Mouse (Mus musculus): Measurements from ENCODE around the gene Cd52. TPM values are rescaled to one million over a fixed set of nuclear protein-coding genes. Genes with fewer than 3 reads are reported as not detected.

The Cd52 gene
- polyA plus RNA-seq, 1 experiment from 2014 or later: 19.3 TPM

DNA sequence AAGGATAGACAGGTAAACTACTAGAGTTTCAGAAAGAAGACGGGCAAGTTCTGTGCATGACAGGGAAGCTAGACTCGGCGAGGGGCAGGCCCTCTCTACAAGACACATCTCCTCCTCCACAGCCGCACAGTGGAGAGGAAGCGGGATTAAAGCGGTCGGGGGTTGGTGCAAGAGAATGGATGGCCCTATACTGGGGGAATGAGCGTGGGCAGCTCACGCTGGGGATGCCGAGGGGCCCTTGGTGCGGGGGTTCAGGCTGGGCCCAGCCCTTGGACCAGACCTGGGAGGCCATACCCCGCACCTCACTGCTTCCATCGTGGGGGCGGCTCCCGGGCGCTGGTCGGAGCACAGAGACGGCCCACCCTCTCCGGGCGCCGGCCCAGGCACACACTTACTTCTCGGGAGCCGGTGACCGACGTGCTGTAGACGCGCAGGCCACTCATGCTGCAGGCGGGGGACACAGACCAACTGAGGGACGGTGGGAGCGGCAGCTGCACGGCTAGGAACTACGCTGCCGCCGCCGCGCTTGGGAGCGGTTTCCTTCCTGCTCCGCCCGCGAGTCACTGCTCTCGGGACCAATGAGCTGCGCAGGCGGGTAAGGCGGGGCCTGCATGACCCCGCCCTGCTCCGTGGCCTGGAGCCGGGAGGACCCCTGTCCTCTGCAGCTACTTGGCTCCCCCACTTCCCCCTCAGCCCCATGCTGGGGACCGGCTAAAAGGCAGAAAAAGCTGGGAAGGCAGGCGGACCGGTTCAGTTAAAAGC is 33.5 kb upstream of the Cd52 start, which contains the start of gene Sh3bgrl3:
Sh3bgrl3 (minus strand) TSS at position 569 of the 762 bp plus-strand sequence.
- peaks cover 11% of the 10 kb centered on the region; the same call in 1 of the 2 replicates for H3K36me3 ChIP-seq (ENCODE audit: control insufficient read depth, insufficient read depth, low read length)
- DNase-seq (ENCODE audit: low spot score): peak; percentile 96

GRCm38 (mm10) chr4:134127793-134128192 is 32.9 kb upstream of the Cd52 start:
- WGBS: 48% methylated on average over 8 of the region's 8 CpGs
- H3K4me2 ChIP-seq (ENCODE audit: low read depth, low read length): peak overlapping the region; percentile 92
- no peaks in the 10 kb centered on the region for H3K27me3 ChIP-seq (replicated peaks; ENCODE audit: control insufficient read depth, insufficient read depth, low read length)
- peak overlapping the region; percentile 76 for H3K4me3 ChIP-seq (ENCODE audit: low read depth, low read length)
- no peaks in the 10 kb centered on the region for H3K9me3 ChIP-seq (ENCODE audit: control insufficient read depth, low read length)
- H3K4me1 ChIP-seq (ENCODE audit: control insufficient read depth, insufficient read depth, low read length): 0 out of 2 replicates have a peak, but pooled peaks cover 7% of the 10 kb centered on the region
- DNase-seq (ENCODE audit: low spot score) (no peak), ATAC-seq (ENCODE audit: low read depth) (no peak)
- H3K27ac ChIP-seq (replicated peaks; ENCODE audit: low read depth, low read length): peak overlapping the region; percentile 93; the same call in 1 of the 2 replicates
- H3K36me3 ChIP-seq (ENCODE audit: control insufficient read depth, insufficient read depth, low read length): peaks cover 11% of the 10 kb centered on the region; the same call in 1 of the 2 replicates
- H3K9ac ChIP-seq (ENCODE audit: low read depth, low read length): peak overlapping the region; percentile 83

More for the DNA sequence above, 33.5 kb upstream of the Cd52 start, which contains the start of gene Sh3bgrl3:
- H3K27me3 ChIP-seq (replicated peaks; ENCODE audit: control insufficient read depth, insufficient read depth, low read length): no peaks in the 10 kb centered on the region
- peak within 1 kb of the TSS; percentile 93 for H3K27ac ChIP-seq (replicated peaks; ENCODE audit: low read depth, low read length)
- H3K9ac ChIP-seq (ENCODE audit: low read depth, low read length): peak within 1 kb of the TSS; percentile 83
- H3K9me3 ChIP-seq (ENCODE audit: control insufficient read depth, low read length): no peaks in the 10 kb centered on the region
- peak within 1 kb of the TSS; percentile 92 for H3K4me2 ChIP-seq (ENCODE audit: low read depth, low read length)
- H3K4me1 ChIP-seq (ENCODE audit: control insufficient read depth, insufficient read depth, low read length): 0 out of 2 replicates have a peak, but pooled peaks cover 7% of the 10 kb centered on the region
- under 1% methylated on average over 26 of the region's 50 CpGs for WGBS
- H3K4me3 ChIP-seq (ENCODE audit: low read depth, low read length): peak within 1 kb of the TSS; percentile 76
- ATAC-seq (ENCODE audit: low read depth): peak; percentile 96

GRCm38 (mm10) chr4:134127121-134127455 is 32.2 kb upstream of the Cd52 start:
- H3K4me2 ChIP-seq (ENCODE audit: low read depth, low read length): peak overlapping the region; percentile 92
- no peaks in the 10 kb centered on the region for H3K9me3 ChIP-seq (ENCODE audit: control insufficient read depth, low read length)
- peaks cover 10% of the 10 kb centered on the region; the same call in 1 of the 2 replicates for H3K36me3 ChIP-seq (ENCODE audit: control insufficient read depth, insufficient read depth, low read length)
- H3K27ac ChIP-seq (replicated peaks; ENCODE audit: low read depth, low read length): no peak overlapping the region
- ATAC-seq (ENCODE audit: low read depth): no peak
- H3K4me1 ChIP-seq (ENCODE audit: control insufficient read depth, insufficient read depth, low read length): 0 out of 2 replicates have a peak, but pooled peaks cover 7% of the 10 kb centered on the region
- no peaks in the 10 kb centered on the region for H3K27me3 ChIP-seq (replicated peaks; ENCODE audit: control insufficient read depth, insufficient read depth, low read length)
- no peak for DNase-seq (ENCODE audit: low spot score)
- 74% methylated on average over 7 of the region's 7 CpGs for WGBS
- no peak overlapping the region for H3K4me3 ChIP-seq (ENCODE audit: low read depth, low read length)
- peak overlapping the region; percentile 43; the same call in 1 of the 2 replicates for H3K9ac ChIP-seq (ENCODE audit: low read depth, low read length)

- Histone ChIP-seq H3K27me3 (replicated peaks; ENCODE audit: control insufficient read depth, insufficient read depth, low read length) (no peaks in the 10 kb centered on the region), H3K9ac (ENCODE audit: low read depth, low read length) (no peak overlapping the region; the same call in 1 of the 2 replicates), H3K27ac (replicated peaks; ENCODE audit: low read depth, low read length) (no peak overlapping the region), H3K4me1 (ENCODE audit: control insufficient read depth, insufficient read depth, low read length) (0 out of 2 replicates have a peak, but pooled peaks cover 7% of the 10 kb centered on the region), H3K4me3 (ENCODE audit: low read depth, low read length) (no peak overlapping the region), H3K4me2 (ENCODE audit: low read depth, low read length) (peak overlapping the region; percentile 92; the same call in 1 of the 2 replicates), H3K36me3 (ENCODE audit: control insufficient read depth, insufficient read depth, low read length) (0 out of 2 replicates have a peak, but pooled peaks cover 6% of the 10 kb centered on the region), H3K9me3 (ENCODE audit: control insufficient read depth, low read length) (no peaks in the 10 kb centered on the region)
- DNase-seq (ENCODE audit: low spot score) (no peak), ATAC-seq (ENCODE audit: low read depth) (no peak)
- 87% methylated on average over 16 of the region's 21 CpGs for WGBS
Observed at GRCm38 (mm10) chr4:134126300-134127120, 31.6 kb upstream of the Cd52 start.

DNA sequence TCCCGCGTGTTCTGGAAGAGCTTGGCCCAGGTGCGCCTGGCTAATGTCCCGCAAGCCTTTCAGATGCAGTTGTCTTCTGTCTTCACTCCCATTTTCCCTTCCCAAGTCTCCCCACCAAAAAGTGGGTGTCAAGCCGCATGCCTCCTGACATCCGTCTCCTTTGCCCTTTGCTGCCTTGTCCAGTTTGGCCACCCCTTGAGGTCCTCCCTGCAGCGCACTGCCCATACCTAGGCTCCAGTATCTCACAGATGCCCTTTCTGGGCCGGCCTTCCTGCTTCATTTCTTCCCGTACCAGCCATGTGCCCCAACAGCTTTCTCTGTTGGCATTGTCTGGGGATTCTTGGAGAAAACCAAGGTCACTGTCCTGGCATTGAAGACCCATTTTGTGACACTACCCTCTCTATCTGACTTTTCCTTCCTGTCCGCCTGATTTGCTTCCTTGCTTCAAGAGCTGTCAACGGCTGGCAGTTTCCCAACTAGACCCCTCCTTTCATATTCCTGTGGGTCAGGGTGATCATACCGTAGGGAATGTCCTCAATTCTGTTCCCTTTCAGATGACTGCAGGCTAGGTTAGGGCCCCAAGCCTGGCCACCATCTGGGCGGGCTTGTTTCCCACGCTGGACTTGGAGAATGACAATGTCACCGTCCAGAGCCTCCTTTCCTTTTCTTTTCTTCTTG is 30.6 kb upstream of the Cd52 start:
- no peak overlapping the region for H3K4me2 ChIP-seq (ENCODE audit: low read depth, low read length)
- 88% methylated on average over 15 of the region's 15 CpGs for WGBS

GRCm38 (mm10) chr4:134123680-134124551 is 29.0 kb upstream of the Cd52 start:
- WGBS: 30% methylated on average over 17 of the region's 17 CpGs
- H3K4me2 ChIP-seq (ENCODE audit: low read depth, low read length): no peak overlapping the region

More for the DNA sequence above, 30.6 kb upstream of the Cd52 start:
- H3K4me1 ChIP-seq (ENCODE audit: control insufficient read depth, insufficient read depth, low read length): 0 out of 2 replicates have a peak, but pooled peaks cover 7% of the 10 kb centered on the region
- no peaks in the 10 kb centered on the region for H3K27me3 ChIP-seq (replicated peaks; ENCODE audit: control insufficient read depth, insufficient read depth, low read length)
- no peaks in the 10 kb centered on the region for H3K9me3 ChIP-seq (ENCODE audit: control insufficient read depth, low read length)
- no peak overlapping the region for H3K4me3 ChIP-seq (ENCODE audit: low read depth, low read length)
- H3K27ac ChIP-seq (replicated peaks; ENCODE audit: low read depth, low read length): no peak overlapping the region
- no peak overlapping the region for H3K9ac ChIP-seq (ENCODE audit: low read depth, low read length)
- DNase-seq (ENCODE audit: low spot score) (no peak), ATAC-seq (ENCODE audit: low read depth) (no peak)
- 0 out of 2 replicates have a peak, but pooled peaks cover 1% of the 10 kb centered on the region for H3K36me3 ChIP-seq (ENCODE audit: control insufficient read depth, insufficient read depth, low read length)

DNA sequence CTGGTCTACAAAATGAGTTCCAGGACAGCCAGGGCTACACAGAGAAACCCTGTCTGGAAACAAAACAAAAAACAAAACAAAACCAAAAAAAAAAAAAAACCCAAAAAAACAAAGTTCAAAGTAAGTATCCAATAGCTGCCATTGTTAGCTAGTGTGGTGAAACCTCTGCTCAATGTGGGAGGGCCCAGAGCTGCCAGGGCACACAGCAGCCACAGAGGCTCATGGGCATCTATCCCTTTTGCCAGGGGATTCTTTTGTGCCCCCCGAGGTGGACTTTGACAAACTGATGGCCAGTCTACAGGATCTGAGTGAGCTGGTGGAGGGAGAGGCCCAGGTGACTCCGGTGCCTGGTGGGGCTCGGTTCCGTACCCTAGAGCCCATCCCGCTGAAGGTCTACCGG is 28.3 kb upstream of the Cd52 start:
- WGBS: 93% methylated on average over 6 of the region's 6 CpGs
- ATAC-seq (ENCODE audit: low read depth): no peak

More at GRCm38 (mm10) chr4:134123680-134124551, 29.0 kb upstream of the Cd52 start:
- Histone ChIP-seq H3K27me3 (replicated peaks; ENCODE audit: control insufficient read depth, insufficient read depth, low read length) (no peaks in the 10 kb centered on the region), H3K9me3 (ENCODE audit: control insufficient read depth, low read length) (no peaks in the 10 kb centered on the region), H3K27ac (replicated peaks; ENCODE audit: low read depth, low read length) (no peak overlapping the region), H3K4me1 (ENCODE audit: control insufficient read depth, insufficient read depth, low read length) (0 out of 2 replicates have a peak, but pooled peaks cover 7% of the 10 kb centered on the region), H3K36me3 (ENCODE audit: control insufficient read depth, insufficient read depth, low read length) (no peaks in the 10 kb centered on the region), H3K9ac (ENCODE audit: low read depth, low read length) (no peak overlapping the region), H3K4me3 (ENCODE audit: low read depth, low read length) (no peak overlapping the region)
- peak; percentile 33 for DNase-seq (ENCODE audit: low spot score)
- ATAC-seq (ENCODE audit: low read depth): no peak

More for the DNA sequence above, 28.3 kb upstream of the Cd52 start:
- Histone ChIP-seq H3K4me1 (ENCODE audit: control insufficient read depth, insufficient read depth, low read length) (0 out of 2 replicates have a peak, but pooled peaks cover 7% of the 10 kb centered on the region), H3K4me3 (ENCODE audit: low read depth, low read length) (no peak overlapping the region), H3K9me3 (ENCODE audit: control insufficient read depth, low read length) (no peaks in the 10 kb centered on the region), H3K9ac (ENCODE audit: low read depth, low read length) (no peak overlapping the region), H3K4me2 (ENCODE audit: low read depth, low read length) (no peak overlapping the region), H3K36me3 (ENCODE audit: control insufficient read depth, insufficient read depth, low read length) (no peaks in the 10 kb centered on the region), H3K27ac (replicated peaks; ENCODE audit: low read depth, low read length) (no peak overlapping the region), H3K27me3 (replicated peaks; ENCODE audit: control insufficient read depth, insufficient read depth, low read length) (no peaks in the 10 kb centered on the region)
- DNase-seq (ENCODE audit: low spot score): no peak

Measured in embryonic facial prominence, embryonic 14.5 days (tissue).